In genomic region chr5:137922171-137922570, GRCm38 (mm10) we compare ENCODE assay signal across 23 mouse cellular contexts. TPM values are rescaled to one million over a fixed set of nuclear protein-coding genes. Genes with fewer than 3 reads are reported as not detected.
DNase-seq lines count a peak whose midpoint lies in the region; ATAC-seq and TF ChIP-seq lines count a peak whose summit lies in the region.
"Had no signal": no experiment of that assay in that cellular context is flagged by ENCODE, and none has a peak within 500 bp of the region (broad histone marks: within the 10 kb centered on the region; RNA-seq: fewer than 3 reads in every experiment).

No protein-coding gene starts in this region.

- H3K36me3 ChIP-seq in liver, embryonic 13.5 days: no peaks in the 10 kb centered on the region
- H3K36me3 ChIP-seq in liver, embryonic 11.5 days (ENCODE audit: control insufficient read depth, insufficient read depth, low read length): no peaks in the 10 kb centered on the region
- H3K36me3 ChIP-seq in intestine, embryonic 16.5 days (ENCODE audit: control insufficient read depth, insufficient read depth, low read length): no peaks in the 10 kb centered on the region
- H3K36me3 ChIP-seq in stomach, postnatal 0 days (ENCODE audit: control insufficient read depth, insufficient read depth, low read length): no peaks in the 10 kb centered on the region
- H3K36me3 ChIP-seq: heart, embryonic 13.5 days had no signal

- H3K4me3 ChIP-seq in liver, embryonic 13.5 days (replicated peaks): no peak overlapping the region
- no peak overlapping the region for H3K4me3 ChIP-seq in liver, embryonic 11.5 days (ENCODE audit: low read depth, low read length)
- H3K4me3 ChIP-seq in intestine, embryonic 16.5 days (ENCODE audit: low read length): no peak overlapping the region
- no peak overlapping the region for H3K4me3 ChIP-seq in stomach, postnatal 0 days (ENCODE audit: low read depth, low read length)
- H3K4me3 ChIP-seq: erythroblast, embryonic 14.5 days; forebrain, embryonic 13.5 days; heart, embryonic 13.5 days; left cerebral cortex, adult 2 months had no signal

- H3K27ac ChIP-seq in liver, embryonic 13.5 days: peak overlapping the region; percentile 7; the same call in 1 of the 2 replicates
- H3K27ac ChIP-seq in liver, embryonic 11.5 days (ENCODE audit: low read depth, low read length): no peak overlapping the region
- H3K27ac ChIP-seq in intestine, embryonic 16.5 days (ENCODE audit: low read length): peak overlapping the region; percentile 89
- H3K27ac ChIP-seq in stomach, postnatal 0 days (replicated peaks): peak overlapping the region; percentile 75
- H3K27ac ChIP-seq: forebrain, embryonic 13.5 days; heart, embryonic 13.5 days; hindbrain, embryonic 14.5 days; kidney, postnatal 0 days; left cerebral cortex, adult 2 months; liver, embryonic 14.5 days had no signal

- H3K4me2 ChIP-seq in liver, embryonic 13.5 days: no peak overlapping the region
- no peak overlapping the region for H3K4me2 ChIP-seq in liver, embryonic 11.5 days
- peak overlapping the region; percentile 29; the same call in 1 of the 2 replicates for H3K4me2 ChIP-seq in intestine, embryonic 16.5 days (ENCODE audit: low read depth, low read length)
- H3K4me2 ChIP-seq in stomach, postnatal 0 days (replicated peaks; ENCODE audit: low read depth): no peak overlapping the region
- H3K4me2 ChIP-seq: forebrain, embryonic 13.5 days; heart, embryonic 13.5 days; hindbrain, embryonic 14.5 days; midbrain, embryonic 11.5 days had no signal

- H3K9ac ChIP-seq in liver, embryonic 13.5 days: no peak overlapping the region
- H3K9ac ChIP-seq in liver, embryonic 11.5 days (ENCODE audit: low read depth, low read length): no peak overlapping the region
- no peak overlapping the region for H3K9ac ChIP-seq in intestine, embryonic 16.5 days (ENCODE audit: low read depth, low read length)
- H3K9ac ChIP-seq in stomach, postnatal 0 days (ENCODE audit: low read length): no peak overlapping the region
- H3K9ac ChIP-seq: forebrain, embryonic 13.5 days; heart, embryonic 13.5 days; hindbrain, embryonic 14.5 days; liver, embryonic 14.5 days had no signal

- no peaks in the 10 kb centered on the region for H3K27me3 ChIP-seq in liver, embryonic 13.5 days
- no peaks in the 10 kb centered on the region for H3K27me3 ChIP-seq in liver, embryonic 11.5 days (replicated peaks; ENCODE audit: control insufficient read depth, insufficient read depth, low read length)
- no peaks in the 10 kb centered on the region for H3K27me3 ChIP-seq in intestine, embryonic 16.5 days (replicated peaks; ENCODE audit: control insufficient read depth, insufficient read depth, low read length)
- no peaks in the 10 kb centered on the region for H3K27me3 ChIP-seq in stomach, postnatal 0 days (ENCODE audit: control insufficient read depth, insufficient read depth, low read length)
- H3K27me3 ChIP-seq: forebrain, embryonic 13.5 days; heart, embryonic 13.5 days had no signal

- DNase-seq in liver, embryonic 13.5 days: no peak
- DNase-seq in liver, embryonic 11.5 days (ENCODE audit: low spot score): no peak
- DNase-seq in kidney, postnatal 36 days: peak; percentile 7 to 49
- DNase-seq in stomach, postnatal 0 days (ENCODE audit: low spot score): peak; percentile 27
- no peak for DNase-seq in frontal cortex, adult 2 months (ENCODE audit: extremely low spot score in 1 of 2, low spot score in 1 of 2)
- DNase-seq in cerebellum, postnatal 25 days: no peak
- DNase-seq: adrenal gland, adult 8-10 months; cerebellum, adult 9-10 months; gastrocnemius, postnatal 10 days; layer of hippocampus, adult 9-11 months; left cerebral cortex, postnatal 4 days; right cerebral cortex, postnatal 4 days; thymus, postnatal 36 days had no signal

- no peak for ATAC-seq in liver, embryonic 13.5 days (ENCODE audit: low read depth)
- ATAC-seq in liver, embryonic 11.5 days (replicated peaks; ENCODE audit: low FRiP score): no peak
- ATAC-seq in intestine, embryonic 16.5 days: peak; percentile 93
- ATAC-seq in stomach, postnatal 0 days (ENCODE audit: low FRiP score, low TSS enrichment): peak; percentile 86
- ATAC-seq: forebrain, embryonic 13.5 days had no signal

- no peak for TF ChIP-seq CTCF in stomach, postnatal 0 days (IDR thresholded peaks at IDR 0.05; ENCODE audit: low read depth)

- no peaks in the 10 kb centered on the region for H3K4me1 ChIP-seq in liver, embryonic 13.5 days (replicated peaks)
- H3K4me1 ChIP-seq in liver, embryonic 11.5 days (replicated peaks; ENCODE audit: control insufficient read depth, insufficient read depth, low read length): 0 out of 2 replicates have a peak, but pooled peaks cover 4% of the 10 kb centered on the region
- H3K4me1 ChIP-seq in intestine, embryonic 16.5 days (ENCODE audit: control insufficient read depth, insufficient read depth, low read length): no peaks in the 10 kb centered on the region; the same call in 1 of the 2 replicates
- no peaks in the 10 kb centered on the region for H3K4me1 ChIP-seq in stomach, postnatal 0 days (replicated peaks; ENCODE audit: control insufficient read depth, insufficient read depth)
- H3K4me1 ChIP-seq: forebrain, embryonic 13.5 days; heart, embryonic 13.5 days had no signal

- TF ChIP-seq EP300 in stomach, postnatal 0 days (optimal IDR thresholded peaks at IDR 0.05): no peak

- H3K9me3 ChIP-seq in liver, embryonic 13.5 days (replicated peaks): no peaks in the 10 kb centered on the region
- no peaks in the 10 kb centered on the region for H3K9me3 ChIP-seq in liver, embryonic 11.5 days (ENCODE audit: control insufficient read depth, low read length)
- H3K9me3 ChIP-seq in intestine, embryonic 16.5 days (ENCODE audit: control insufficient read depth, low read length): no peaks in the 10 kb centered on the region
- no peaks in the 10 kb centered on the region for H3K9me3 ChIP-seq in stomach, postnatal 0 days (ENCODE audit: control insufficient read depth, low read length)
- H3K9me3 ChIP-seq: forebrain, embryonic 13.5 days; heart, embryonic 13.5 days had no signal

RNA-seq across cellular contexts. Expression of gene Cyp3a13, which starts 0.8 kb away (rescaled TPM):
- 1.5 and 1.8 TPM in 2 replicates for polyA plus RNA-seq in liver, embryonic 13.5 days (2015; fragmentation: Nextera tagmentation; extraction: Ambion mirVana)
- polyA plus RNA-seq in liver, embryonic 11.5 days (2014; fragmentation: Nextera tagmentation; extraction: Ambion mirVana): 0.79 and 0.95 TPM in 2 replicates
- polyA plus RNA-seq in intestine, embryonic 16.5 days (2015; fragmentation: Nextera tagmentation; extraction: Ambion mirVana): 54.6 and 70.4 TPM in 2 replicates
- polyA plus RNA-seq in stomach, postnatal 0 days (2015; fragmentation: Nextera tagmentation; extraction: Ambion mirVana): 34.5 and 34.8 TPM in 2 replicates
- polyA plus RNA-seq in frontal cortex, adult 2 months (2012; rRNA removed): 0.97 and 1.2 TPM in 2 replicates
- polyA plus RNA-seq: embryonic facial prominence, embryonic 11.5 days; erythroblast, embryonic 14.5 days; forebrain, embryonic 13.5 days; heart, embryonic 13.5 days; hindbrain, embryonic 14.5 days; midbrain, embryonic 11.5 days had no signal

RNA-seq across cellular contexts. Expression of gene Gjc3, which starts 40.7 kb away (rescaled TPM):
- polyA plus RNA-seq in liver, embryonic 13.5 days (2015; fragmentation: Nextera tagmentation; extraction: Ambion mirVana): 0.03 TPM in 1 of 2 replicates, not detected in the other
- 0.14 TPM in 1 of 2 replicates, not detected in the other for polyA plus RNA-seq in liver, embryonic 11.5 days (2014; fragmentation: Nextera tagmentation; extraction: Ambion mirVana)
- polyA plus RNA-seq in intestine, embryonic 16.5 days (2015; fragmentation: Nextera tagmentation; extraction: Ambion mirVana): 0.34 and 0.50 TPM in 2 replicates
- polyA plus RNA-seq in stomach, postnatal 0 days (2015; fragmentation: Nextera tagmentation; extraction: Ambion mirVana): 0.92 TPM in 2 replicates
- polyA plus RNA-seq in frontal cortex, adult 2 months (2012; rRNA removed): 33.9 and 34.0 TPM in 2 replicates
- polyA plus RNA-seq: embryonic facial prominence, embryonic 11.5 days; erythroblast, embryonic 14.5 days; midbrain, embryonic 11.5 days had no signal

RNA-seq across cellular contexts. Expression of gene Pilrb2, which starts 50.6 kb away (rescaled TPM):
- polyA plus RNA-seq in liver, embryonic 13.5 days (2015; fragmentation: Nextera tagmentation; extraction: Ambion mirVana): 1.6 and 2.1 TPM in 2 replicates
- polyA plus RNA-seq in liver, embryonic 11.5 days (2014; fragmentation: Nextera tagmentation; extraction: Ambion mirVana): 1.3 and 2.1 TPM in 2 replicates
- polyA plus RNA-seq in intestine, embryonic 16.5 days (2015; fragmentation: Nextera tagmentation; extraction: Ambion mirVana): 1.3 and 1.8 TPM in 2 replicates
- 0.49 and 0.88 TPM in 2 replicates for polyA plus RNA-seq in stomach, postnatal 0 days (2015; fragmentation: Nextera tagmentation; extraction: Ambion mirVana)
- polyA plus RNA-seq in frontal cortex, adult 2 months (2012; rRNA removed): 0.08 TPM in 1 of 2 replicates, not detected in the other
- polyA plus RNA-seq: embryonic facial prominence, embryonic 11.5 days; erythroblast, embryonic 14.5 days; forebrain, embryonic 13.5 days; hindbrain, embryonic 14.5 days; midbrain, embryonic 11.5 days had no signal

RNA-seq across cellular contexts. Expression of gene Azgp1, which starts 59.1 kb away (rescaled TPM):
- 0.38 and 0.44 TPM in 2 replicates for polyA plus RNA-seq in liver, embryonic 13.5 days (2015; fragmentation: Nextera tagmentation; extraction: Ambion mirVana)
- polyA plus RNA-seq in liver, embryonic 11.5 days (2014; fragmentation: Nextera tagmentation; extraction: Ambion mirVana): not detected in 2 replicates
- 0.34 and 0.37 TPM in 2 replicates for polyA plus RNA-seq in intestine, embryonic 16.5 days (2015; fragmentation: Nextera tagmentation; extraction: Ambion mirVana)
- 1.1 and 1.5 TPM in 2 replicates for polyA plus RNA-seq in stomach, postnatal 0 days (2015; fragmentation: Nextera tagmentation; extraction: Ambion mirVana)
- 0.36 and 0.54 TPM in 2 replicates for polyA plus RNA-seq in frontal cortex, adult 2 months (2012; rRNA removed)
- polyA plus RNA-seq: embryonic facial prominence, embryonic 11.5 days; erythroblast, embryonic 14.5 days; forebrain, embryonic 13.5 days; heart, embryonic 13.5 days; hindbrain, embryonic 14.5 days; midbrain, embryonic 11.5 days had no signal

Comparison
In these comparisons a context has a peak if more than half of its experiments do, and no peak if none do; other contexts are left out.
1. ATAC-seq: peak in intestine, embryonic 16.5 days (single experiment) and stomach, postnatal 0 days (single experiment); none in liver, embryonic 13.5 days (single experiment) and liver, embryonic 11.5 days (single experiment).
2. DNase-seq: peak in kidney, postnatal 36 days (2 of 2) and stomach, postnatal 0 days (single experiment); none in liver, embryonic 13.5 days (single experiment), liver, embryonic 11.5 days (single experiment), frontal cortex, adult 2 months (0 of 2) and cerebellum, postnatal 25 days (0 of 2).
3. RNA of gene Cyp3a13, which starts 0.8 kb away (polyA plus RNA-seq): 54.6 to 70.4 TPM in intestine, embryonic 16.5 days and 34.5 to 34.8 TPM in stomach, postnatal 0 days; 1.5 to 1.8 TPM in liver, embryonic 13.5 days, 0.97 to 1.2 TPM in frontal cortex, adult 2 months and 0.79 to 0.95 TPM in liver, embryonic 11.5 days; every median in the first group is over 10 times any median in the second.
4. RNA of gene Gjc3, which starts 40.7 kb away (polyA plus RNA-seq): 33.9 to 34.0 TPM in frontal cortex, adult 2 months; 0.92 TPM in stomach, postnatal 0 days, 0.34 to 0.50 TPM in intestine, embryonic 16.5 days, 0.03 TPM in liver, embryonic 13.5 days and 0.14 TPM in liver, embryonic 11.5 days; every median in the first group is over 10 times any median in the second.